18 mouse cellular contexts compared by ENCODE assay signal in genomic region chr4:103926682-103927081, GRCm38 (mm10).
DNase-seq lines count a peak whose midpoint lies in the region; ATAC-seq and TF ChIP-seq lines count a peak whose summit lies in the region.
"Had no signal": no experiment of that assay in that cellular context is flagged by ENCODE, and none has a peak within 500 bp of the region (broad histone marks: within the 10 kb centered on the region; RNA-seq: fewer than 3 reads in every experiment).

No protein-coding gene starts in this region.

- TF ChIP-seq CTCF in lung, adult 2 months (IDR thresholded peaks at IDR 0.05; ENCODE audit: insufficient read depth, low read length): no peak

- no peaks in the 10 kb centered on the region for H3K36me3 ChIP-seq in heart, embryonic 11.5 days (ENCODE audit: control insufficient read depth, insufficient read depth, low read length)
- H3K36me3 ChIP-seq: hindbrain, embryonic 12.5 days had no signal

- no peaks in the 10 kb centered on the region for H3K27me3 ChIP-seq in heart, embryonic 11.5 days (ENCODE audit: control insufficient read depth, insufficient read depth, low read length)
- H3K27me3 ChIP-seq: hindbrain, embryonic 12.5 days had no signal

- H3K4me3 ChIP-seq in heart, embryonic 11.5 days (ENCODE audit: low read depth, low read length): no peak overlapping the region
- no peak overlapping the region for H3K4me3 ChIP-seq in lung, adult 2 months (replicated peaks; ENCODE audit: extremely low read depth, low read depth, low read length)
- H3K4me3 ChIP-seq: heart, adult 2 months; hindbrain, embryonic 12.5 days; myocyte had no signal

- WGBS in heart, embryonic 11.5 days (ENCODE audit: insufficient replicate concordance): 40% methylated on average over 5 of the region's 5 CpGs
- WGBS in lung, adult 2 months: 38% methylated on average over 5 of the region's 5 CpGs

- DNase-seq in heart, adult 11 months: peak; percentile 86
- DNase-seq in kidney, postnatal 10 days: peak; percentile 27
- no peak for DNase-seq in kidney, postnatal 25 days
- peak; percentile 2 for DNase-seq in lung, postnatal 14 days
- no peak for DNase-seq in lung, adult 2 months
- no peak for DNase-seq in B cell, adult 2 months
- DNase-seq: adrenal gland, adult 2 months; cerebellum, adult 9-11 months; forebrain, postnatal 0 days; midbrain, embryonic 14.5 days; retina, postnatal 1 day; thymus, postnatal 25 days had no signal

- H3K4me2 ChIP-seq in heart, embryonic 11.5 days: no peak overlapping the region
- H3K4me2 ChIP-seq: hindbrain, embryonic 12.5 days had no signal

- H3K9ac ChIP-seq in heart, embryonic 11.5 days (ENCODE audit: low read depth, low read length): no peak overlapping the region
- H3K9ac ChIP-seq: forebrain, postnatal 0 days; hindbrain, embryonic 12.5 days; liver, embryonic 14.5 days had no signal

- TF ChIP-seq POLR2A in lung, adult 2 months (IDR thresholded peaks at IDR 0.05; ENCODE audit: borderline replicate concordance, extremely low read depth, low read depth, low read length): no peak

- no peak overlapping the region for H3K27ac ChIP-seq in heart, embryonic 11.5 days (ENCODE audit: low read depth, low read length)
- H3K27ac ChIP-seq: heart, adult 2 months; hindbrain, embryonic 12.5 days; liver, embryonic 14.5 days had no signal

- ATAC-seq in heart, embryonic 11.5 days (replicated peaks; ENCODE audit: insufficient number of reproducible peaks, low FRiP score, low TSS enrichment): no peak
- ATAC-seq: forebrain, postnatal 0 days; intestine, postnatal 0 days had no signal

- no peaks in the 10 kb centered on the region for H3K9me3 ChIP-seq in heart, embryonic 11.5 days (replicated peaks; ENCODE audit: control insufficient read depth, low read length)
- H3K9me3 ChIP-seq: hindbrain, embryonic 12.5 days had no signal

- H3K4me1 ChIP-seq in heart, embryonic 11.5 days (ENCODE audit: control insufficient read depth, insufficient read depth, low read length): no peaks in the 10 kb centered on the region
- H3K4me1 ChIP-seq in lung, adult 2 months (ENCODE audit: control insufficient read depth, insufficient read depth, low read length): no peaks in the 10 kb centered on the region

Comparison
In these comparisons a context has a peak if more than half of its experiments do, and no peak if none do; other contexts are left out.
1. DNase-seq: peak in heart, adult 11 months (single experiment), kidney, postnatal 10 days (single experiment) and lung, postnatal 14 days (single experiment); none in kidney, postnatal 25 days (0 of 2), lung, adult 2 months (single experiment) and B cell, adult 2 months (0 of 2).